Mouse (Mus musculus): Measurements from ENCODE around the gene Gm10428. TPM values are rescaled to one million over a fixed set of nuclear protein-coding genes. Genes with fewer than 3 reads are reported as not detected.
"Not testable (repeated sequence)": the region's sequence is repeated elsewhere in the genome, so short reads cannot be mapped to it uniquely, and the experiment has no call there.

The Gm10428 gene
- total RNA-seq (2015; ENCODE audit: low replicate concordance) (not detected in 2 replicates), total RNA-seq (2017; ENCODE audit: low replicate concordance) (not detected in 2 replicates)

DNA sequence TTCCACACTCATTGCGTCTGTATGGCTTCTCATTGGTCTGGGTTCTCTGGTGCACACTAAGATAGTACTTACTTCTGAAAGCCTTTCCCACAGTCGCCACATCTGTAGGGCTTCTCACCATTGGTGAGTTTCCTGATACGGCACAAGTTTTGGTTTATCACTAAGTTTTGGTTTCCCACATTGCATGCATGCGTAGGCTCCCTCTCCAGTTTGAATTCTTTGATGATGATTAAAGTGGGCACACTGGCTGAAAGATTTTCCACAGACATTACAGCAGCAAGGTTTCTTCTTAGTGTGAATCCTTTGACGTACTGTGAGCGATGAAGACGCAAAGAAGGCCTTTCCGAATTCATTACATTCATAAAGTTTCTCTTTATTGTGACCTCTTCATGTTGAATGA lies at the start of gene Gm10428:
TSS of gene Gm10428 (plus strand) at position 321 of the 400 bp plus-strand sequence.
- ATAC-seq (replicated peaks; ENCODE audit: low FRiP score, poor library complexity, severe bottlenecking), result no peak

DNA sequence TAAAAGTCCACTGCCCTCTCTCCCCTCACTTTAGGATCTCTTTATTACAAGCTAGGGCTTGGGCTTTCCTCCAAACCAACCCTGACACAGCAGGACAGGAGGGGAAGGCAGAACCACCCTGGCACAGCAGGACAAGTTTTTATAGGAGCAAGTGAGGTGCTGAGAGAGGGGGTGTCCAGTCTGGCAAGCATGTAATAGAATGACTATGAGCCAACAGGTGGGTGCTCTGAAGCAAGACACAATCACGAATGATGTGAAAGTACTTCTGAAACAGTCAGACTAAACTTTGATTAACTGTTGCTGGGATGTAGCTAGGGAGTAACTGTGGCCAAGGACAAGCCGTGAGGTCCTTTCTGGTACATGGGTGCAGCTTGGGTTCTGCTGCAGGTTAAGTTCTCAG lies 46.8 kb upstream of the Gm10428 start:
- no peak for ATAC-seq (replicated peaks; ENCODE audit: low FRiP score, poor library complexity, severe bottlenecking)

DNA sequence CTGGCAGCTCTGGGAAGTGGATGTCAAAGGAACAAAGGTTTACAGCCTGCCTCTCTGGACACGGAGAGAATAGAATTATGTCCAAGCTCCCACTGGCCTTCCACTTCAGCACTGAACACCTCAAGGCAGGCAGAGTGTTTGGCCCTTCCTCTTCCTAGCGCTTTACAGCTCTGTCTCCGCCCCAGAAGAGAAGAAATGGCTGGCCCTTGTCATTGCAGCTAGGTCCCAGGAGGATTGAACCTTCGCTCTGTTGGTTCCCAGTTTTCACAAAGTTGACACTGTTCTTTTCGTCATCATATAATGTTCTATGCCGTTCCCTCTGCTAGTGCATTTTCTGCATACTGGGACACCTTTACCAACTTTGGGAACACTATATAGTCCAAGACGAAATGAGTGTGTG lies 44.6 kb upstream of the Gm10428 start:
- ATAC-seq (replicated peaks; ENCODE audit: low FRiP score, poor library complexity, severe bottlenecking), result no peak

DNA sequence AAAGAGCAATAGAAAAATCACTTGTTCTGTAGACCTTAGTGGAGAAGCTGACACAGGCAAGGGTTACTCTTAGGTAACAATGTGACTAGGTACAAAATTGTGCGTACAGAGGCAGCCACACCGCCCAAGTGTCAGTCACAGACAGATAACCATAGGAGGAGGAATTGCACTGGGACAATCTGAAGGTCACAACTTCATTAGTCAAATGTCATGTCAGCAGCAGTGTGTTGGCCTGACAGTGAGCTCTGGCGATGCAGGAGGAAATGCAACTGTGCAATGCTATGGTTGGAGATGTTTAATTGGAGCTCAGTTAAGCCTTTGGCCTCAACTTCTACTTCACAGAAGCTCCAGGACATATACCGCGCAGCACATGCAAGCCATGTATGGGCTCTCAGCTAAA lies 42.2 kb upstream of the Gm10428 start:
- ATAC-seq (replicated peaks; ENCODE audit: low FRiP score, poor library complexity, severe bottlenecking), result no peak

DNA sequence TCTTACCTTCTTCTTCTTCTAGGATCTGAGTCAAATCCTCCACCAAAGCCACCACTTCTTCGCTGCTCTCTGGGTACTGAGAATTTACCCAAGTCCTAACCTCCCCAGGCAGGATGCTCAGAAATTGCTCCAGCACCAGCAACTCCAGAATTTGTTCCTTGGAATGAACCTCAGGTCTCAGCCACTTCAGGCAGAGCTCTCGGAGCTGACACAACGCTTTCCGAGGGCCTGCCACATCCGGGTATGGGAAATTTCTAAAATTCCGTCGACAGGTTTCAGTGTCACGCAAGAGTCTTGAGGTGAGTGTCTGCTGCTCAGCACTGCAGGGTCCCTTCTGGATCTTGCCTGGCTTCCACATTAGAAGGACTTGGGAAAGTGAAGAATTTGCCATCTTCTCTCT lies 24.6 kb upstream of the Gm10428 start:
- ATAC-seq (replicated peaks; ENCODE audit: low FRiP score, poor library complexity, severe bottlenecking), result no peak

DNA sequence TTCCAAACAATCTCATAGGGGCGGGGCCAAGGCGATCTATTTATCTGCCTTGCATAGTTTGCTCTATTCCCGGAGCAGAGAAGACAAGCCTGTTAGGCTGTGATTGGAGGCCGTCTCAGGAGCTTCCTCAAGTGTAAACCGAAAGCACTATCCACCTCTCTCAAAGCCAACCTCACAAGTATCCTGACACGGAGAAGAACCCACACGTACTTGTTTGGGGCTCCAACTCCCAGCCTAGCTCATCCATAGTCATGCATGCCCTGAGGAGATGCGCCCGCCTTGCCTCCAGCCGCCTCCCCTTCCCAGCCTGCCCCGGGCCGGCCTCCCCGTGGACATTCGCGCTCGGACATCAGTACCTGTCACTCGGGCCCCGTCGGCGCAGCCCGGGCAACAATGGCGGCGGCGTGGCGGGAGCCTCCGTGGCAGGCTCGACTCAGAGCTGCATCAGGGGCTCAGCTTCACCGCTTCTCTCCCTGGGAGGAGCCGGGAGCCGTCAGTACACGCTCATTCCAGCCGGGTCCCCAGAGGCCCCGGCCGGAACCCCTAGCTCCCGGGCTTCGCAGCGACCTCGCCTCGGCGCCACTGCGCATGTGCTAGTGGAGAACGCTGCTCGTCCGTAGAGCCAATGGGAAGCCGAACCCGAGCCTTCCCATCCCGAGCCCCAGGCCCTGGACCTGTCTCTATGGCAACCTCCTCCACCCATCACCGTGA lies 21.4 kb upstream of the Gm10428 start, which contains the start of gene Zfp287:
TSS of gene Zfp287 (minus strand) at position 595 of the 711 bp plus-strand sequence.
- ATAC-seq (replicated peaks; ENCODE audit: low FRiP score, poor library complexity, severe bottlenecking), result no peak

DNA sequence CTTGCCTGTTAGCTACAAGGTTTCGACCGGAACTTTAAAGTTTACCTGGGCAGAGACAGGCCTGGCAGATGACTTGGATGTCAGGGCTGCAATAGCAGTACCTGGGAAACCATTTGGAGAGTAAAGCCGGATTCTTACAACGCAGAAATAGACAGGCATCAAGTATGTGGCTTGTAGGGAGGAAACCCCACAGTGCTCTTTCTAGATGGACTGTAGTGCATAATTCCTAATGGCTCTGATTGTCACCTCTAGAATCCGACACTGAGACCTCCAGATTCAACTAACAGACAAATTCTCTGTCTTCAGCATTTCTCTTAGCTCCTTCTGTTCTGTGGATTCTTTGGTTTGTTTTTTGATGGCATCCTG lies 20.9 kb upstream of the Gm10428 start:
- ATAC-seq (replicated peaks; ENCODE audit: low FRiP score, poor library complexity, severe bottlenecking), result no peak

DNA sequence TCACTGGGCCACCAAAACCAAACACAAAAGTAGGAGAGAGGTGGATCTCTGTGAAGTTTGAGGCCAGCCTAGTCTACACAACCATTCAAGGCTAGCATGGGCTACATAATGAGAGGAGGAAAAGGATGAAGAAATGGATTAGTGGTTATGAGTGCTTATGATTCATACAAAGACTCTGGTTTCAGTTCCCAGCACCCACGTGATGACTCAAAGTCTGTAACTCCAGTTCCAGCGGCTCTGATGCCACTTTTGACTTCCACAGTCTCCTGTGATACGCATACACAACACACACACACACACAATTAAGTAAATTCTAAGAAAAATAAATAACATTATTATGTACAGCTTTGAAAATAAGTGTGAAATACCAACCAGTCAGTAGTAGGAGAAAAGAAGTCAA lies 20.2 kb upstream of the Gm10428 start:
- no peak for ATAC-seq (replicated peaks; ENCODE audit: low FRiP score, poor library complexity, severe bottlenecking)

DNA sequence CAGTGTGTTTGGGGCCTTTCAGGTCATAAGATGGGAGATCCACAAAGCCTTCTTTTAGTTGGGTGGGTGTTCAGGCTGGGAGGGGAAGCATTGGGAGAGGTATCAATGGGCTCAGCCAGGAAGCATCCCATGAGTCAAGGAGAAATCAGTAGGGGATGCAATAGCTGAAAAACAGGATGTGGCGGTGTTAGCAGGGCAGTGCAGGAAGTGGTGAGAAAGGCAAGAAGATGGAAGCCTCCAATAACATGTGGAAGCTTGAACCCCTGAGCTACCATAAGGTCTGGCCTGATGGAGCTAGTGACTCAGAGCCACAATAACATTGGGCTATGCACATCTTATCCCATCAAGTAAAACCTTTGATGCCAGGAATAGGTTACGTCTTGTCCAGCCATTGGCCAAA lies 11.7 kb upstream of the Gm10428 start:
- no peak for ATAC-seq (replicated peaks; ENCODE audit: low FRiP score, poor library complexity, severe bottlenecking)

DNA sequence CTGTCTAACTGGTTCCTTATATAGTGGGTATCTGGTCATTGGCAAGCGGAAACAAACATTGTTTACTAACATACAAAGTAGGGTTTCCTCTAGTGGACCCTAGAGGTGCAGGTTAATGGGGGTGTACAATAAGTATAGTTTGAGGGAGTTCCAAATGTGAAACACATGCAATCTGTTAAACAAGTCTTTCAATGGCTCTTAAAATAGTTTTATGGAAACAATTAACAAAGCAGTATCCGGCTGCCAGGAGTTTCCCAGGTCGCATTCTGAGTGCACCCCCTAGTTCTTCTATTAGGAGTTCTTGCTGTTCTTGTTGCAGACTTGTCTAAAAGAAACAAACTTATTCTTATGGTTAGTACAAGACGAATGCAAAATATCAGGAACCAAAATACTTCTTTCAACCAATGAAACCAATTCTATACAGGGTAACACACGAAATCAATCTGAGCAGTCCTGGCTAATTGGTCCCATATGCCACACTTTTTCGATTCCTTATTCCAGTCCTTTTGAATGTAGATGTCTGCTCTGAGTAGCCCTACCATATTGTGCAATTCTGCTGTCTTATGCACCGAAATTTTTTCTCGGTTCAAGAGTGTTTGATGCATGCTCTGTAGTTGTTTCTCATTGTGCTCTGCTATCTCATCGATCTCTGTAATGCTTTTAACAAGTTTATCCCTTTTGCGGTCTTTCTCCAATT lies 10.5 kb upstream of the Gm10428 start:
- no peak for ATAC-seq (replicated peaks; ENCODE audit: low FRiP score, poor library complexity, severe bottlenecking)

DNA sequence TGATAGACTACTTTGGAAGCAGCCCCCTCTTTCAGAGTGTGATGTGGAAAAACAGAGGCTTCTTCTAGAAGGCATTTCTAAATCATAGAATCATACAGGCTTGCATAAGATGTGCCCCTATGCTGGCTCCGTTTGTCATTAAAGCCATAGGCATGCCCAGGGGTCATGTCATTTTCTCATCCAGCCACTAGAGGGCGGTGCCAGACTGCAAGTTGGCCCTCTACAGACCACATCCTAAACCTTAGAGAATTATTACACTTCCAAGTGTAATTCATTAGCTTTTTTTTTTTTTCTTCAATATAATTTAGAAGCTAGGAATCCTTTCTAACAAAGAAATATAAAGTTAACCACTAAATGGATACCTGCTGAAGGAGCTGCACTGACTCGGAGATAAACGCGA lies 8.8 kb upstream of the Gm10428 start:
- ATAC-seq (replicated peaks; ENCODE audit: low FRiP score, poor library complexity, severe bottlenecking), result 0 out of 2 replicates have a peak, but pooled peaks have one; percentile 59

DNA sequence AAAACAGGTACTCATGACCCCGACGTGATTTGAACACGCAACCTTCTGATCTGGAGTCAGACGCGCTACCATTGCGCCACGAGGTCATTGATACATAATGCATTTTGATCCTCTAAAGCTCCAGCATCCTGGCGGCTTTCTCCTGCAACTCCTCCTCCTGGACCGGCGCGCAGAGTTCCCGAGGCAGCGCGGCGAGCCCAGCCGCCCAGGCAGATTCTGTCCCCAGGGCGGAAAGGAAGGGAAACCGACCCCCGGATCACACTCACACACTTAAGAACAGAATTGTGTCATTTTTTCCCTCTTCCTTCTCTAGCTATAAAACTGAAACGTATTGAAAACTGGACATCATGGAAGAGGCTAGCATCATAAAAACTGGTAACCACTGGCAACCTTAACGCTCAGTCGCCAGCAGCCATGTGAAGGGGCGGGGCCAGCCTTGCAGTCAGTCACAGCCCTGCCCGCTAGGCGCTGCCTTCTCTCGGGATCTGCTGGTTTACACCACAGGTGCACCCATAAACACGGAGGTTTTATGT lies 6.8 kb upstream of the Gm10428 start:
- ATAC-seq (replicated peaks; ENCODE audit: low FRiP score, poor library complexity, severe bottlenecking), result no peak

DNA sequence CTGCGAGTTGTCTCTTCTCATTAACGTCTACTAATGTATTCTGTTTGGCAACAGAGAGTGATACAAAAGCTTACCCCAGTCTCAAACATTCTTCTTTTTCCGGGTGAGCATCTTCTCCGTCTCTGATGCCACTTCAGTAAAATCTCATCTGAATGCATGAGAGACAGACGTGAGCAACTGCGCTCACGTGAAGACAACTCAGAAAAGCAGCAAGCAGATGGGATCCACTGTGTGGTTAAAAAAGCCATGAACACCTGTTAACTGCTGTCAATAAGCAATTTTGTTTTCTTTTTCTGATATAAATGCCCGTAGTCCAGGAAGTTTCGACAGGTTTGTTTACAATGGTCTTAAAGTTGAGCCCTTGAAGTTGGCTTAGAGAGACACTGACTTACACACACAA lies 5.7 kb upstream of the Gm10428 start:
- ATAC-seq (replicated peaks; ENCODE audit: low FRiP score, poor library complexity, severe bottlenecking), result no peak

DNA sequence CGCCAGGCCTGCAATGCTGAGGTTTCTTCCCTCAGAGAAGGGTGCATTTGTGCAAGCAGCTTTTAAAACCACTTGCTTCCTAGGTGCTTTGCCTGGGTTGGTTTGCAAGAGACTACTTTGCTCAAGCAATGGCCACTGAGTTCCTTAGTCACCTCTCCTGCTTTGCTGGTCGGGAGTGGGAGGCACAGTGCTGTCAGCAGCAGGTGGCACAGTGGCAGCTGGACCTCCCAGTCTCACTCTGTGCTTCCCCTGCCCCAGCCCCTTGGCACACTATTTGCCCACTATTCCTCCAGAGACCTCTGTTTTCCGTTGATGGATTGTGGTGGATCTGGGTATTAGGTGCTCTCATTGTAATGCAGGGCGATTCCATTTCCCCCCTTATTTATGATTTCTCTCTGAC lies 4.8 kb upstream of the Gm10428 start:
- no peak for ATAC-seq (replicated peaks; ENCODE audit: low FRiP score, poor library complexity, severe bottlenecking)

DNA sequence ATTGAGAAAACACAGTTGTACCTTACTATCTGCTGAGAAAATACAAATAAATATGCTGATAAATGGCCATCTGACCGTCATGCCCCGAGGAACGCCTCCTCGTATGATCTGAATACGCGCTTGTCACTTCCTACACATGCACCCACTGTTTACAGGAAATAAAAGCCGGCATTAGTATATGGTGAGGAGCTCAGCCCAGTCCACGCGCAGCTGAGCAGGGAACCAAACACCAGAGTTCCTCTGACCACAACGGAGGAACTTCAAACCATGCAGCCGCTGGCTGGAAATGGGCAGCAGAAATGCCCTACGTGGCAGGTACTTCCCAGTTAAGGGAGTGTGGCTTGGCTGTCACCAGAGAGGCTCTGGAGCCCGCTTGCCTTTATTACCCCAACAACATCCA lies 3.5 kb upstream of the Gm10428 start:
- ATAC-seq (replicated peaks; ENCODE audit: low FRiP score, poor library complexity, severe bottlenecking), result not testable (repeated sequence)

DNA sequence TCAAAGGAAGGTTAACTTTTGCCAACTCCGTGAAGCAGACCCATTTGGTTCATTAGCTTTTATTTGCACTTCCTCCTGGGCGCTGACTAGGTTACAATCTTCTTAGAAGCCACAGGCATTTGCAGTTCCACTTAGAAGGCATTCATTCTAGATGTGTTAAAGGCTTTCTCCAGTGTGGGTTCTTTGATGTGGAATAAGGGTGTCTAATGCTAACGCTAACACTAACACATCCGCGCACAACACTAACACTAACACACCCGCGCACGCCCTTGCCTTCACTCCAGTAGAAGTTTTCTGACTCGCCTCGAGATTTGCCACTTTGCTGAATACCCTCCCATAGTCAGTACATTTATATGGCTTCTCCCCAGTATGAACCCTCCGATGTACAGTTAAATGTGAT lies 709 bp upstream of the Gm10428 start:
- no peak for ATAC-seq (replicated peaks; ENCODE audit: low FRiP score, poor library complexity, severe bottlenecking)

DNA sequence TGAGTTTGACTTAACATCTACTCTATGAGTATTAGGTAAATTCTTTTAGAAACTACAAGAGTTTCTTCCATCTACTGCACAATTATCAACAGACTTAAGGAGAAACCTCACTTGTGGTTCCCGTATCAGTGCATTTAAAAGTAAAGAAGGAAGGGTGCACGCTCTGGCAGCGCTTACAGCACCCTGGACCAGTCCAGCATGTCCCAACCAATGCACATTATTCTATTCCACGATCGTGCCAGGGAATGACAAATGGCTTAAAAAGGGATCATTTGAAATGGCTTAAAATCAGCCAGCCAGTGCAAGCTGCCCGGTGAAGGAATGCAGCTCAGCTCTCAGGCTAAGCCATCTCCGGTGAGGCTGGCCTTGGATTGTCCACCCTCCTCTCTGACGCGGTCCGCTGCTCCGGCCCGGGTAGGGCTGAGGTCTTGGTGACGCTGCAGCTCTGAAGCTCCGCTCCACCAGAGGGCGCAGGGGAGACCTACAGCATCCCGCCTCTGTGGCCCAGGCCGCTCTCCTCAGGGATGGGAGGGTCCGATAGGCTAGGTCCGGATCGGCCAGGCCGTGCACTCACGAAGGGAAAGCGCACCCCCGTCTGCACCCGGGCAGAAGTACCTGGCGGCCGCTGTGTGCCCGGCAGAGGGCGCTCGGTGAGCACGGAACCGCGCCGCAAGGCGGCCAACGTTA lies 3.7 kb downstream of the Gm10428 start:
- peak; percentile 74 for ATAC-seq (replicated peaks; ENCODE audit: low FRiP score, poor library complexity, severe bottlenecking)

DNA sequence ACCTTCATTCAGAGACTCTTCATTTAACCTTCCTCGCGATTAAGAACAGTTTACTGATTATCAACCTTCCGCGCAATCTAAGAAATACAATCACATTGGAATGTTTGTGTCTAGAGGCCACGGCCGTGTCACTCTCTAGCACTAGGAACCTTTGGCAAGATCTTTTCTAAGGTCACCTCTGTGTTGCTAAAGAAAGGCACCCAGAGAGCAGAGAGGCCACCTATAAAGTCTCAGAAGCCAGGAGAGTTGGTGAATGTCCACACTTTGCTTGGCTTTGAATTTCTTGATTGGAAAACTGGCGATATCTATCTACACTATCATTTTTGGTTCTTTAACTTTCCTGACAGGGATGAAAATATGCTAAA lies 4.2 kb downstream of the Gm10428 start:
- ATAC-seq (replicated peaks; ENCODE audit: low FRiP score, poor library complexity, severe bottlenecking), result no peak

DNA sequence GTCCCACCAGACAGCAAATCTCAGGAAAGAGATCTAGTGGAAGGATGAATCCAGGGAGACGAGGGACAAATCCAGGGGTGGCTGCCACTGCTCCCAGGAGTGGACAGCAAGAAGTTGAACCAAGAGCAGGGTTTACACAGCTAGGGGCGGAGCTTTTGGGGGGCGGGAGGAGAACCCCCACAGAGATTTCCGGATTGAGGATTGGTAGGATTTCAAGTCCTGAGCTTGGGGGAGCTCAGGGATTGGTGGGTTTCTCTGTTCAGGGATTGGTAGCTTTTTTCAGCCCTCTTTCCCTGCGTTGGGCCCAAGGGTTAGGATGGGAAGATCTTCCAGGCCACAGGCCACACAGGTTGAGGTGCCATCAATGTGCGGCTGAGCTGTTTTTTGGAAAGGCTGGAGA lies 5.0 kb downstream of the Gm10428 start:
- no peak for ATAC-seq (replicated peaks; ENCODE audit: low FRiP score, poor library complexity, severe bottlenecking)

DNA sequence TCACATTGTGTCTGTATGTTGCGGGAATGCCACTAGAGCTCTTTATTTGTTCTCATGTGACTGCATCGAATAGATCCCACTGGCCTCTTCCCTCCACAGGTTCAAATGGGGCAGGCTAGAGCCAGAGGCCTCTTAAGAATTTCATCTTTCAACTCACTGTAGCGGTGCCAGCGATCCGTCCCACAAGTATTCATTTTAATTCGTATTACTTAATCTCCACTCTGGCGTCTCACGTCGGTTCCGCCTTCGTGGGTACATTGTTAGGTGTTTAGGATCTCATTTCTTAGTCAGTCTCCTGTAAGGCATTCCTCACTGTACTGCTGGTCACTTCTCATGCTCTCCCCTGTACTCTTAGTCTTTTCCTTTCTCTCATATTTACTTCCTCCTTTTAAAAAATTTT lies 5.6 kb downstream of the Gm10428 start:
- no peak for ATAC-seq (replicated peaks; ENCODE audit: low FRiP score, poor library complexity, severe bottlenecking)

Measured in erythroid progenitor cell, adult 5-6 weeks (primary cell).